Mouse (Mus musculus): Measurements from ENCODE around the gene Glod4. TPM values are rescaled to one million over a fixed set of nuclear protein-coding genes. Genes with fewer than 3 reads are reported as not detected.

Glod4 gene
- polyA plus RNA-seq, 1 experiment: 55.2 TPM

DNA sequence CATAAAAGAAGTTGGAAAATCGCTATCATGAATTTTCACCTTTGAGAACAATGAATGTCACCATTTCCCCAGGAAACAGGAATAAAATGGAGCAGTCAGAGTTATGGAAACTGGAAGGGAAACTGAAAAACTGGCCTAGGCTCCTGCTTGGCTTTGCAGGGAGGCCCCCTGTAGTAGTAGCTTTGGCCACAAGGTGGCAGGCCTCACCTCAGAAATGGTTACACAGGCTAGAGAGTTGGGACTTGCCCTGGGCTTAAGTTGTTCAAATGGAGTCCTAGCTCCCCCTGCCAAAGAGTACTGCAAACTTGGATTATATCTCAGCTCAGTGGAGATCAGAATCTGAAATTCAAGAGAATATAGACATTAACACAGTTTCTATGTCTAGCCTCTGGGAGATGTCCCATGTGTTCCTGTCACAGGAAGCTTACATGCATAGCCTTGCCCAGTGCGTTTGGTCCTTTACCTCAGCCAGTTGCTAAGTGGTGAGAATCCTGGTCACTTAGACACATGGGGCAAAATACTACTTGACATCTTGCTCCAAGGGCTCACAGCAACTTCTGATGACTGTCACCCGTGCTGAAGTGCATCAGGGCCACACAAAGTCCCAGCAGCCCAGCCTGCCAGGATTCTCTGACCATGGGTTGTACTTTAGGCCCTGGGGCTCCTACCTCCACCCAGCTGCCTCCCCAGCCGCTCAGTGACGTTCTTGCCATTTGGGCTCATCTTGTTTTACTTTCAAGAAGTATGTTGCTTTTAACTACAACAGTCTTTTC, 9.8 kb upstream of the Glod4 start:
- Histone ChIP-seq H3K4me2 (ENCODE audit: low read depth) (peak overlapping the region; percentile 33), H3K36me3 (ENCODE audit: control insufficient read depth, insufficient read depth) (peaks cover 5% of the 10 kb centered on the region), H3K27me3 (ENCODE audit: control insufficient read depth, insufficient read depth, insufficient read length) (no peaks in the 10 kb centered on the region), H3K4me3 (no peak overlapping the region), H3ac (ENCODE audit: control insufficient read depth, insufficient read length) (no peak overlapping the region), H3K79me2 (ENCODE audit: control insufficient read depth, insufficient read depth) (no peaks in the 10 kb centered on the region)
- peak; percentile 54 for TF ChIP-seq POLR2AphosphoS2 (IDR thresholded peaks at IDR 0.05; ENCODE audit: insufficient read length, low read depth)
- TF ChIP-seq MAX (IDR thresholded peaks at IDR 0.05; ENCODE audit: low read depth): no peak

DNA sequence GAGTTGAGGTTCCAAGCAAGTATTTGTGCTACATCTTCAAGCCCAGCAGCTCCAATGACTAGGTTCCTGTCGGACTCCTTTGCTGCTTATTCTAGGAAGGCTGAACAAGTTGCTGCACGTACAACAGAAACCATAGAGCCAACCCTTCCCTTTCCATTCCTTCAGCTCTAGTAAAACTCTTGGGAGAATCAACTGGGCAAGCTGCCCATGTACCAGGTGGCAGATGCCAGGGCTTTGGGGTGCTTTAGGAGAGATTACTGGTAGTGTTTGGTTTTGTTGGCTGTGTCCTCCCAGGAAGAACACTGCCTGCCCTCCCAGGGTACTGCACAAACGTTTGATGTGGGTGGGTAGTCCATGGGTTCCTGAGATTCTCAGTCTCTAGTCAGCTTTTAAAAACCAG, 8.5 kb upstream of the Glod4 start:
- peaks cover 13% of the 10 kb centered on the region for H3K36me3 ChIP-seq (ENCODE audit: control insufficient read depth, insufficient read depth)
- H3ac ChIP-seq (ENCODE audit: control insufficient read depth, insufficient read length): no peak overlapping the region
- no peak overlapping the region for H3K4me2 ChIP-seq (ENCODE audit: low read depth)
- no peaks in the 10 kb centered on the region for H3K79me2 ChIP-seq (ENCODE audit: control insufficient read depth, insufficient read depth)
- no peak overlapping the region for H3K4me3 ChIP-seq
- no peaks in the 10 kb centered on the region for H3K27me3 ChIP-seq (ENCODE audit: control insufficient read depth, insufficient read depth, insufficient read length)
- TF ChIP-seq E2F4 (IDR thresholded peaks at IDR 0.05; ENCODE audit: insufficient read depth): no peak
- no peak for TF ChIP-seq REST (IDR thresholded peaks at IDR 0.05; ENCODE audit: insufficient read depth, insufficient read length)
- no peak for TF ChIP-seq SRF (IDR thresholded peaks at IDR 0.05; ENCODE audit: control insufficient read depth, insufficient read length, low read depth)
- TF ChIP-seq MAX (IDR thresholded peaks at IDR 0.05; ENCODE audit: low read depth): no peak
- no peak for TF ChIP-seq MYOD1 (IDR thresholded peaks at IDR 0.05; ENCODE audit: control insufficient read depth in 1 of 3, insufficient read length in 2 of 3, low read depth in 2 of 3)
- no peak for TF ChIP-seq TCF3 (IDR thresholded peaks at IDR 0.05; ENCODE audit: insufficient read length, low read depth)
- TF ChIP-seq CEBPB (IDR thresholded peaks at IDR 0.05; ENCODE audit: insufficient read depth, poor library complexity, severe bottlenecking): no peak
- TF ChIP-seq TCF12 (IDR thresholded peaks at IDR 0.05; ENCODE audit: insufficient read depth, poor library complexity, severe bottlenecking): no peak
- no peak for TF ChIP-seq POLR2A (IDR thresholded peaks at IDR 0.05; ENCODE audit: insufficient read length, low read depth)
- no peak for TF ChIP-seq POLR2AphosphoS2 (IDR thresholded peaks at IDR 0.05; ENCODE audit: insufficient read length, low read depth)
- TF ChIP-seq USF1 (IDR thresholded peaks at IDR 0.05; ENCODE audit: low read depth): no peak
- no peak for TF ChIP-seq MYOG (IDR thresholded peaks at IDR 0.05; ENCODE audit: control insufficient read depth in 1 of 3, insufficient read depth in 1 of 3, insufficient read length in 2 of 3, low read depth in 2 of 3)

DNA sequence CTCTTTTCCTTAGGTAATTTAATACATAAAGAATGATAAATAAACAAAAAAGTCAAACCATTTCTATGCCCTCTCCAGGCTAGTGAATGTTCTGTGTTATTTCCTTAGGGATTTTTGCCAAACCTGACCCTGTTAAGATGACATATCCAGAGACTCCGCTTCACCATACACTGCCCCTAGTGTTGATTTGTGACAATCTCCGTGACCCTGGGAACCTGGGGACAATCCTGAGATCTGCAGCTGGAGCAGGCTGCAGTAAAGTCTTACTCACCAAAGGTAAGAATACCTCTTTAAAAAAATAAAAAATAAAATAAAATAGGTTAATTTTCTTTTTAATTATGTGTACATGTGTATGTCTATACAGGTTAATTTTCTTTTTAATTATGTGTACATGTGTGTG, 3.7 kb upstream of the Glod4 start:
- Histone ChIP-seq H3K36me3 (ENCODE audit: control insufficient read depth, insufficient read depth) (peaks cover 17% of the 10 kb centered on the region), H3K4me3 (no peak overlapping the region), H3K79me2 (ENCODE audit: control insufficient read depth, insufficient read depth) (peaks cover 32% of the 10 kb centered on the region), H3K4me2 (ENCODE audit: low read depth) (no peak overlapping the region), H3ac (ENCODE audit: control insufficient read depth, insufficient read length) (no peak overlapping the region), H3K27me3 (ENCODE audit: control insufficient read depth, insufficient read depth, insufficient read length) (no peaks in the 10 kb centered on the region)
- TF ChIP-seq MYOG (IDR thresholded peaks at IDR 0.05; ENCODE audit: control insufficient read depth in 1 of 3, insufficient read depth in 1 of 3, insufficient read length in 2 of 3, low read depth in 2 of 3) (no peak), MYOD1 (IDR thresholded peaks at IDR 0.05; ENCODE audit: control insufficient read depth in 1 of 3, insufficient read length in 2 of 3, low read depth in 2 of 3) (no peak), TCF3 (IDR thresholded peaks at IDR 0.05; ENCODE audit: insufficient read length, low read depth) (no peak), SRF (IDR thresholded peaks at IDR 0.05; ENCODE audit: control insufficient read depth, insufficient read length, low read depth) (no peak), MAX (IDR thresholded peaks at IDR 0.05; ENCODE audit: low read depth) (no peak), POLR2AphosphoS2 (IDR thresholded peaks at IDR 0.05; ENCODE audit: insufficient read length, low read depth) (no peak), TCF12 (IDR thresholded peaks at IDR 0.05; ENCODE audit: insufficient read depth, poor library complexity, severe bottlenecking) (no peak), E2F4 (IDR thresholded peaks at IDR 0.05; ENCODE audit: insufficient read depth) (no peak), REST (IDR thresholded peaks at IDR 0.05; ENCODE audit: insufficient read depth, insufficient read length) (no peak), USF1 (IDR thresholded peaks at IDR 0.05; ENCODE audit: low read depth) (no peak), CEBPB (IDR thresholded peaks at IDR 0.05; ENCODE audit: insufficient read depth, poor library complexity, severe bottlenecking) (no peak), POLR2A (IDR thresholded peaks at IDR 0.05; ENCODE audit: insufficient read length, low read depth) (no peak)

DNA sequence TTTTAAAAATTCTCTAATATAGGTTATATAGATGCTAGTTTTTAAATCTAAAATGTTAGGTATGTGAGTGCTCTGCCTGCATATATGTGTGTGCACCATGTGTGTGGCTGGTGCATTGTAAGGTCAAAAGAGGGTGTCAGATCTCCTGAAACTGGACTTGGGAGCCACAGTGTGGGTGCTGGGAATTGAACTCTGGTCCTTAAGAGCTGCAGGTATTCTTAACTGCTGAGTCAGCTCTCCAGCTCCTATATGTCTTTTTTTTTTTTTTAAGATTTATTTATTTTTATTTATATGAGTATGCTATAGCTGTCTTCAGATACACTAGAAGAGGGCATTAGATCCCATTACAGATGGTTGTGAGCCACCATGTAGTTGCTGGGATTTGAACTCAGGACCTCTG, 2.9 kb upstream of the Glod4 start:
- Histone ChIP-seq H3K36me3 (ENCODE audit: control insufficient read depth, insufficient read depth) (peaks cover 17% of the 10 kb centered on the region), H3ac (ENCODE audit: control insufficient read depth, insufficient read length) (no peak overlapping the region), H3K4me3 (no peak overlapping the region), H3K79me2 (ENCODE audit: control insufficient read depth, insufficient read depth) (peaks cover 32% of the 10 kb centered on the region), H3K4me2 (ENCODE audit: low read depth) (no peak overlapping the region), H3K27me3 (ENCODE audit: control insufficient read depth, insufficient read depth, insufficient read length) (no peaks in the 10 kb centered on the region)
- TF ChIP-seq MAX (IDR thresholded peaks at IDR 0.05; ENCODE audit: low read depth): no peak
- no peak for TF ChIP-seq CEBPB (IDR thresholded peaks at IDR 0.05; ENCODE audit: insufficient read depth, poor library complexity, severe bottlenecking)
- TF ChIP-seq POLR2A (IDR thresholded peaks at IDR 0.05; ENCODE audit: insufficient read length, low read depth): no peak
- no peak for TF ChIP-seq MYOD1 (IDR thresholded peaks at IDR 0.05; ENCODE audit: control insufficient read depth in 1 of 3, insufficient read length in 2 of 3, low read depth in 2 of 3)
- no peak for TF ChIP-seq E2F4 (IDR thresholded peaks at IDR 0.05; ENCODE audit: insufficient read depth)

DNA sequence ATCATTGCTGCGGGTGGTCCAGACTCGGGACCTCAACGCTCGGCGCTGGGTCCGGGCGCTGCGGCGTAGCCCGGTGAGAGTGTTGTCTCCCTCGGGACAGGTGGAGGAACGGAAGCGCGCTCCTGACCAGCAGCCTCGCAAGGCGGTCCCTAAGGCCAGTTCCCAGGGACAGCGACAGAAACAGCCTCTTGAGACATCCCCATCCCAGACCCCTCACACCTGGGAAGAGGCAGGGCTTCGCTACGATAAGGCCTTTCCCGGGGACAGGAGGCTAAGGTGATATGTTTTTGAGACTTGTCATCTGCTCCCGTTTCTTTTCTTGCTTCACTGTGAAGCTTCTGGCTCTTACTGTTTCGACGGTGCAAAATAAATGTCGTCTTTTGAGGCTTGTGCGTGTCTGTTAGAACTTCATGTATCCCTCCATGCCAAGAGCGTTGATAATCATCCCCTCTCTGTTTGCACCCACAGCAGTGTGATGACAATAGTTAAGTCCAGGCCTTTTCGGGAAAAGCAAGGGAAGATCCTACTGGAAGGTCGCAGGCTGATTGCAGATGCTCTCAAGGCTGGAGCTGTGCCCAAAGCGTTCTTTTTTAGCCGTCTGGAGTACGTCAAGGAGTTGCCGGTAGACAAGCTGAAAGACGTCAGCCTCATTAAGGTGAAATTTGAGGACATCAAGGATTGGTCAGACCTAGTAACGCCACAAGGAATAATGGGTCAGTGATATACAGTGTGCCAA, 454 bp upstream of the Glod4 start:
- Histone ChIP-seq H3K79me2 (ENCODE audit: control insufficient read depth, insufficient read depth) (peaks cover 32% of the 10 kb centered on the region), H3ac (ENCODE audit: control insufficient read depth, insufficient read length) (peak overlapping the region; percentile 68), H3K27me3 (ENCODE audit: control insufficient read depth, insufficient read depth, insufficient read length) (no peaks in the 10 kb centered on the region), H3K4me2 (ENCODE audit: low read depth) (peak overlapping the region; percentile 80), H3K4me3 (peak overlapping the region; percentile 85), H3K36me3 (ENCODE audit: control insufficient read depth, insufficient read depth) (peaks cover 12% of the 10 kb centered on the region)
- TF ChIP-seq POLR2AphosphoS2 (IDR thresholded peaks at IDR 0.05; ENCODE audit: insufficient read length, low read depth) (no peak), USF1 (IDR thresholded peaks at IDR 0.05; ENCODE audit: low read depth) (no peak), REST (IDR thresholded peaks at IDR 0.05; ENCODE audit: insufficient read depth, insufficient read length) (no peak), MAX (IDR thresholded peaks at IDR 0.05; ENCODE audit: low read depth) (no peak), CEBPB (IDR thresholded peaks at IDR 0.05; ENCODE audit: insufficient read depth, poor library complexity, severe bottlenecking) (no peak), POLR2A (IDR thresholded peaks at IDR 0.05; ENCODE audit: insufficient read length, low read depth) (no peak), E2F4 (IDR thresholded peaks at IDR 0.05; ENCODE audit: insufficient read depth) (no peak), MYOG (IDR thresholded peaks at IDR 0.05; ENCODE audit: control insufficient read depth in 1 of 3, insufficient read depth in 1 of 3, insufficient read length in 2 of 3, low read depth in 2 of 3) (no peak), SRF (IDR thresholded peaks at IDR 0.05; ENCODE audit: control insufficient read depth, insufficient read length, low read depth) (no peak), TCF3 (IDR thresholded peaks at IDR 0.05; ENCODE audit: insufficient read length, low read depth) (no peak), TCF12 (IDR thresholded peaks at IDR 0.05; ENCODE audit: insufficient read depth, poor library complexity, severe bottlenecking) (no peak), MYOD1 (IDR thresholded peaks at IDR 0.05; ENCODE audit: control insufficient read depth in 1 of 3, insufficient read length in 2 of 3, low read depth in 2 of 3) (no peak)

All from myocyte (in vitro differentiated cells).